Mouse (Mus musculus): ENCODE measurements around the gene Syce1l. TPM values are rescaled to one million over a fixed set of nuclear protein-coding genes. Genes with fewer than 3 reads are reported as not detected.

Syce1l gene
- under 1 TPM in 1 of 2 experiments, not detected in 1; 0.46 TPM for total RNA-seq (2021)
- long read RNA-seq, experiment 1, partial matches to known transcripts: 0 of 3 reads
- long read RNA-seq, experiment 1, other reads (novel, unspliced or antisense): 3 of 3 reads
- long read RNA-seq, experiment 2, partial matches to known transcripts: 0 of 2 reads
- long read RNA-seq, experiment 2, other reads (novel, unspliced or antisense): 2 of 2 reads

DNA sequence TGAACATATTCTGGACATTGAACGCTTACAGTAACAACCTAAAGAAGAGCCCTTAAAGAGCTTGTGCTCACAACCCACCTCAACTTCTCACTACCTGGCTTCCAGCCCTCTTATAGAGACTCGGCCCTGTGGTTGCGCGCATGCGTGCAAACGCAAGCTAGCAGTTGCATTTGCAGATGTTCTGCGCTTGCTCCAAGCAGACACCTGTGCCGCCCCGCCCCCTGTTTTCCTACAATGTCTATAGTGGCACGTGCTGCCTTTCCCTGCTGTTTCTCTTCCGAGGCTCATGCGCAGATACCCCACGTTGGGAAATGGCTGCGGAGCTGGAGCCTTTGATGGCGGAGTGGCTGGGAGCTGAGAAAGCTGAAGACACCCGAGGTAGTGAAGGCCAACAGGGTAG, at the start of gene Syce1l:
Gene Syce1l, plus strand, starts transcription at position 288 of the 400 bp plus-strand sequence.
- DNase-seq: no peak

DNA sequence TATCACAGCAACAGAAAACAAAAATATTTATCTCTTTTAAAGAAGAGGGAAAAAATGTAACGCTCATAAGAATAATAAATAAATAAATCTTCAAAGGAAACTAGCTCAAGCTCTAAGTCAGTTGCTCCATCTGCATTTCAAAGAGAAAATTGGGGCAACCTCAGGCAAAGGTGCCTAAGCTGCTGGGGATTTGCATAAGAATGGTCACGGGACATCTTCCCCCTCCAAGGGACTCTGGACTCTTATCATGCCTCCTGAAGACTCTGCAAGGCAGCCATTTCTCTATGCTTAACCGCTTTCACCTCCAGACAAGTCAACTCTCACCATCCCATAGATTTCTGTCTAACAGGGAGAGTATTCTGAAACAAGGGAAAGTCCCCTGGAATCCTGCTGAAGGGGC, 44.6 kb upstream of the Syce1l start:
- no peak for DNase-seq

DNA sequence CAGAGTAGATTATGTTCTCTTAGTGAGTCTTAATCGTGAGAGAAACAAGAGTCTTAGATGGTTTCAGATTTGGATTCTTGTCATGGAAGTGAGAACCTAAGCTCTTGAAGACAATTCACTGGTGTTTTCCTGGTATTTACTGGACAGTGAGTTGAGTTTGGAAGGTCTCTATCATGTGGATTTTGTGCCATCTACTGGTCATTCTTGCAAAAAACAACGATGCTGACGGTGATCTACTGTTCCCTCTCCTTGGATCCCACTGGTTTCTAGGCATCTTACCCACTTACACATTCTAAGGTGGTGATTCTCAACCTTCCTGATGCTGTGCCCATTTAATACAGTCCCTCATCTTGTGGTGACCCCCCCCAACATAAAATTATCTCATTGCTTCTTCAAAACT, 10.4 kb upstream of the Syce1l start:
- peak in 1 of 2 experiments; percentile 36 for DNase-seq

DNA sequence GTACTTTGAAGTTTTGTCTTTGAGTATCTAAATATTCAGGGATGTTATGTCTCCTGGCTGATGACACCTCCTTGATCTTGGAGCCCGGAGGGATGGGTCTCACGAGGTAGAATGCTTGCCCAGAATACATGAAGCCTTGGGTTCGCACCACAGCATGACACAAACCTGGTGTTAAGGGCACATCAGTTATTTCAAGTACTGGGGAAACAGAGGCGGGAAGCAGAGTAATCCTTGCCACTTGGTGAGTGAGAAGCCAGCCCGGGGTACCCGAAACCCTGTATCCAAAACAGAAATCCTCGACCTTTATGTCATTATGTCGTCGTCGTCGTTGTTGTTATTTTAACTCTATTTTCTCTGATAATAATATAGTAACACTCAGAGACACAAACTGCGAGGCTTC, 8.9 kb upstream of the Syce1l start:
- DNase-seq: no peak

DNA sequence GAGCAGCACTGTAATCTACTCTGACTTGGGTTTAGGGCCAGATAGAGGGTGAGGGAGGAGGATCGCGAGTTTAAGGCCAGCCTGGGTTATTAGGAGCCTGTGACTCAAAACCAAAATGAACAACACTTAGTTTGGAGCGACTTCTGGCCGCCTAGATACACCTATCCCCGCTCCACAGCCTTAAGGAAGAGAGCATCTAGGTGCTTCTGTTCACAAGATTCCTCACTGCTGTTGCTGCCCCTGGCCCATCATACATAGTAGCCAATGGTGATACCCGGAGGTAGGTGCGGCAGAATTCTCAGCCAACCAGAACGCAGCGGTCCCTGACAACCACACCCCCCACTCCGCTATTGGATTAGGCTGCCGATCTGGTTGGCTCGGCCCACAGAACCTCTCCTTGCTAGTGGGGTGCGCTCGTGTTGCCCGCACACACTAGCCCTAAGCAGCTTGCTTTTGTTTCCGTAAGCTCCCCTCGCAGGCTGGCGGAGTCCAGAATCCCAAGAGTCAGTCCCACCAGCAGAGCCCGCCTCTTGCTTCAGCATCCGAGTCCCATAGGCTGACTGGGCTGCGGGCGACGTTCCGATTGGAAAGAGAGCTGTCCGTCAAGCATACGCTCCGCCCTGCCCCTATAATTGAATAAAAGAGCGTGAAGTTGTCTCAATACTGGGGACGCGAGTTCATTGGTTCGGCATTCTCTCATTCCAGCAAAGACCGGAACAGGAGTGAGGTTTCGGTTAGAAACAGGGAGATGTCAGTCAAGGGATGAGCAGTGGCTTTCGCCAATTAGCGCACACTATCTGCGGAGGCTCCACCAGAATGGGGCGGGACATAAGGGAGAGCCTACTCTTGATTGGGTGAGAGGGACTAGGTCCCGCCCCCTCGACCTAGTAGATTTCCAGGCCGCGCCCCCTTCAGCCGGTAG, 8.1 kb upstream of the Syce1l start, which contains the start of gene Mon1b:
Gene Mon1b, plus strand, starts transcription at position 918 of the 922 bp plus-strand sequence.
- DNase-seq: peak; percentile 96

DNA sequence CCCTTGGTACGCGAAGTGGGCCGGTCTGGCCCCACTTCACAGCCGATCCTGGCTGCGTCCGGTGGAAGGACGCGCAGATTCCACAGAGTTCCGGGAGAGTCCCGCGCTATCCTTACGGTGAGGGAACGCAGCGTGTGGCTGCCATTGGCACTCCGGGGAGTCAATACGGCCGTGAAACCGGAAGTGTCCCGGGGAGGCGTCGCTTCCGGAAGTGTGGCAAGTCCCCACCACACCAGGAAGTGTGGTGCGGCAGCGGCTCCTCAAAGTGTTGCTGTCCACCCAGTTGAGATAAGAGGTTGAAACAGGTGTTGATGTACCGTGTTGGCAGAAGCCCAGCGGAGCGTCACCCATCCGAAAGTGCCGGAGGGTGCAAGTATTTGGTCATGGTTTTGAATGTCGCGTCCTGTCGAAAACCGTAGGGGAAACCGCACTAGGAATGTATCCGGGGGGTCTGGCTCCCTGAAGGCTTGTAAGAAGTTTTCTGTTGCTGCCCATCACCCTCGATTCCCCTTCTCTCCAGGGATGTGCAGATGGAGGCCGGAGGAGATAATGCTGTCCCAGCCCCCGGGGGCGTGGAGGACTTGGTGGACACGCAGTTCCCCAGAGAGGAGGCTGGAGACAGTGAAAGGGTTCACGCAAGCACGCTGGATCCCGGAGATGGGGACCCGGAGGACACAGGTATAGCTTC, 7.3 kb upstream of the Syce1l start:
- DNase-seq: peak in 1 of 2 experiments; percentile 91

DNA sequence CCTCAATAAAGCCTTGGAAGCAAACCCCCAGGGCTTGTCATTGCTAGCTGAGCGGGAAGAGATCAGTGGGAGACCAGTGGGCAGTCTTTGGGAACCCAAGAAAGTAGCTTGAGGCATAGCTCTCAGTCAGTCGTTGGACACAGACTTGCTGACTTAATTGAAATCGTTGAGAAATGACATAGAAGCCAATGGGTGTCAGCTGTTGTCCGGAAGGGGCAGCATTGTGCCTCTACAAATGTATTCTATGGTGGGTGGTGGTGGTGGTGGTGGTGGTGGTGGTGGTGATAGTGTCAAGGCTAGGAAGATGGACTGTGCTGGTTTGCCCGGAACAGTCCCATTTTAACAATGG, 6.8 kb upstream of the Syce1l start:
- DNase-seq: no peak

DNA sequence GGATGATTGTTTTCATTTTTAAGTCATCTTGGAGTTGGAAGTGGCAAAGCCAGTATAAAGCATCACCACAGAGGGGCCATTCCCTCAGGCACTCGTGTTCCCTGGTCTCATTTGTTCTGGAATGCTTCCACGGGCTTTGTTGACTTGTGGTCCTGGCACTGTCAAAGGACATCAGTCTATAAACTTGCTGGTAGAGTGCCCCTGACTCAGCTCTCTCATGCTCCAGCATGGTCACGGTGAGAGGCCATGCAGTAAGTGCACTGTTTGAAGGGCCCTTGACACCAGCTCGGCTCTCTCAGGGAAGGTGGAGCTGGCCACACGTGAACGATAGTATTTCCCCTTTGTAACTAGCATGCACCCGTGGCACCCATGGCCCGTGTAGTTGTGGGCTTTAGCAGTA, 2.7 kb upstream of the Syce1l start:
- DNase-seq: no peak

DNA sequence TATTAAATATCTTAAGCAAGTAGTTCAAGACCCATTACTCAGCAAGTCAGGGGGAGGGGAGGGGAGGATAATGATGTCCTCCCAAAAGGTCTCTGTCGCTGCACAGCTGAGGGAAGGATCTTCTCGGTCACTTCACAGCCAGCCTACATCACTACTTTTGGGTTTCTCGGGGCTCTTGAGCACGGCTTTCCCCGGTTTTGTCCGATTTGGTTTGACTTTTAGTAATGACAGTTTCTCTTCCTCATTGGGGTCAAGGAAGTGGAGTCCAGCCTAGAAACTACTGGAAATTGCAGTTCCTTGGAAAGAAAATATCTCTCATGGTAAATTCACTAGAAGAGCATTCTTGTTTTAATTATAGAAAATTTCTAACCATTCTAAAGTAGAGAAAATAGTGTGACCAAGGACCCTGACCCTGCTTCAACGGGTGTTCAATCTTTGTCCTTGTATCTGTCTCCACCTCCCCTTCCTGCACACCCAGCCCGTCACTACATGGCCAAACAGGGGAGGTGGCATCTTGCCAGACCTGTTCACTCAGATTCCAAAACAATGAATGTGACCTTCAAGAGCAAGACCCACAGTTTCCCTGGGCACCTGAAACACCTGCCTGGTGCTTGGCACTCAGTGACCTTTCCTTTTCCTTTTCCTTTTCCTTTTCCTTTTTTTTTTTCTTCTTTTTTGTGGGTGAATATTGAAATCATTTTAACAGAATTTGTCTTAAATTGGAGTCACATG, 632 bp downstream of the Syce1l start:
- no peak for DNase-seq

DNA sequence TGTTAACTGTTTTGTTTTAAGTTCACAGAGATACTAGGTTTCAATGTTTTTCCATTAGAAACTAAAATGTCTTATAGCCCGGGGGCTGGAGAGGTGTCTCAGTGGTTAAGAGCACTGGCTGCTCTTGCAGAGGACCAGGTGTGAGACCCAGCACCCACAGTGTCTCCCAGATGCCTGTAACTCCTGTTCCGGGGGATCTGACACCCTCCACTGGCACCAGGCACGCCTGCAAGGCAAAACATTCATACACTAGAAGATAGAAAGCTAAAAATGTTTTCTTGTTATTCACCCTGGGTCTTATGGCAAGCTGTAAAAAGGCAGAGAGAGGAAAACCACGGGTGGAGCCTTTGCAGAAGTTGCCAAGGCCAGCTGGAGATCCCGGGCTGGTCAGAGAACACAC, 2.2 kb downstream of the Syce1l start:
- no peak for DNase-seq

DNA sequence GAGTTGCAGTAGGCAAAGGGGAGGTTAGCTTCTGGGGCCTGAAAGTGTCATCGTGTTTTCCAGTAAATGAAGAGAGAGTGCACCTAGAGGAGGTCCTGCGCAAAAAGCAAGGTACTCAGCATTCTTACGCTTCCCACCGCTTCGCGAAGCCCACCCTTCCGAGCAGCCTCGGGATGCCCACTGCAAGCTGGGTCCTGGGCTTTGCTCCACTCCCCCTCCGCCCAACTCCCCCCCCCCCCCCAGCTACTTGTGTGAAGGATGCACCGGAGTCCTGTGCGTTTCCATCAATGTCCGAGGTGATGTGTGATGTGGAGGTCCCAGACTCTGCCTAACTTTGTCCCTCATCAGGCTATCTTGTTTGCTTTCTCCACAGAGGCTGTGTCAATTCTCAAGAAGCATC, 9.4 kb downstream of the Syce1l start:
- no peak for DNase-seq

DNA sequence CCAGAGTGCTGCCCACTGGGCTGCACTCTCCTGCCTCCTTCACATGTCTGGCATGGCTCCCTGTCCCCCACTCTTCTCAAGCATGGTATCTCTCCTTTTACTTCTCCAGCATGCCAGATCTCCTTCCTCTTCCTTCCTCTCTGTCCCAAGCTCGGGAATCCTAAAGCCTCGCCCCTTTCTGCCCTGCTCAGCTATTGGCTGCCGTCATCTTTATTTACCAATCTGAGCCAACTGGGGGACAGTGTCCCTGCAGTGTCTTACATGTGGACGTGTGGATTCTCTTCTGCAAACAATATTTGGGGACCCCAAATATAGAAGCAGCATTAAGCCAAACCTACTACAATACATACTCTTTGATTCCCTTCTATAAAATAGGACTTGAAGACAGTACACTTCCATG, 10.1 kb downstream of the Syce1l start:
- no peak for DNase-seq

DNA sequence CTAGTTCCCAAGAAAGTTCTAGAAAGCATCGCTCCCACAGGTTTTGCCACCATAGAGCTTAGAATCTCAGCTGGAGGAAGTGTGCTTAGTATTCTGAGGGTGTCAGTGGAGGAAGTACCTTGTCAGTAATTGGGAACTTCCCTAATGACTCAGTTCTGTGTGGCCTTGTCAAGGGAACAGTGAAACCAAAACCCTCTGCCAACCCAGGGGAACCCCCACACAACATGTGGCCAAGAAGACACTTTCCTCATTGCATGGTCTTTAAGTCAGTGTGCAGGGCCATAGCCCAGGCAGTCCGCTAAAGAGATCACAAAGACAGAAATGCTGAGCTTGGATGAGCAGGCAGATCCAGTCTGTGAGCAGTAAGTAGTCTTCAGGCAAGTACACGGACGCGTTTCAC, 13.1 kb downstream of the Syce1l start:
- DNase-seq: no peak

DNA sequence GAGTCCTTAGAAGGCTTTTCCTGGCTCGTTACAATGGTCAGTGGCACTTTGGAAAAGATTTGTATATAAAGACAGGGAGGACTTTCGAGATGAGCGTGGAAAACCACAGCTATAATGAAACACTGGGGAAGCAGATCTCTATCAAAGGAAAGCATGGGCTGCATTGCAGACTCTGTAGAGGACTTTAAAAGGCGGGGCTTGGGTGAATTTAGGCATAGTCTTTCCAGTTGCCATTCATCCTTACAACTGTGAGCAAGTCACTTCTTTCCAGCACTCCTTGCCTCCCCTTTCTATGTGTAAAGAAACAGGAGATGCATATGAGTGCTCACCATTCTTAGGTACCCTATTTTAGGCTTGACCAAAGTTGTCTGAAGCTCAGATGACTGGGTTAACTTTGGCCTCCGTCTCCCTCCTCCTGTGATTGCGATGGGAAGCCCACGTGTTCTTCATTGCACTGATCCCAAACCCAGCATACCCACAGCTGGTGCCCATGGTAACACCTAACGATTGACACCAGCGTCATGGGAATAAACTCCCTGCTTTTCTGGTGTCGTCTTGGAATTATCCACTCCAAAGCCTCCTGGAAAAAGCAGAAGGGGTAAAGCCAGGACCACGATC, 13.8 kb downstream of the Syce1l start:
- DNase-seq: no peak

DNA sequence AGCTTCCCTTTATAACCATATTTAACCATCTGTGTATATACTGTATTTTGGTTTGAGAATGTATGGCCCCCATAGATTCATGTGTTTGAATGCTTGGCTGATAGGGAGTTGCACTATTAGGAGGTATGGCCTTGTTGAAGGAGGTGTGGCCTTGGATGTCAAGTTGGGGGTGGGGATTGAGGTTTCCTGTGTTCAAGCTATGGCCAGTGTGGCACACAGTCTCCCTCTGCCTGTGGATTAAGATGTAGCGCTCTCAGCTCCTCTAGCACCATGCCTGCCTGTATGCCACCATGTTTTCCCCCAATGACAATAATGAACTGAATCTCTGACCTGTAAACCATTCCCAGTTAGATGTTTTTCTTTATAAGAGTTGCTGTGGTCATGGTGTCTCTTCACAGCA, 17.1 kb downstream of the Syce1l start:
- no peak for DNase-seq

DNA sequence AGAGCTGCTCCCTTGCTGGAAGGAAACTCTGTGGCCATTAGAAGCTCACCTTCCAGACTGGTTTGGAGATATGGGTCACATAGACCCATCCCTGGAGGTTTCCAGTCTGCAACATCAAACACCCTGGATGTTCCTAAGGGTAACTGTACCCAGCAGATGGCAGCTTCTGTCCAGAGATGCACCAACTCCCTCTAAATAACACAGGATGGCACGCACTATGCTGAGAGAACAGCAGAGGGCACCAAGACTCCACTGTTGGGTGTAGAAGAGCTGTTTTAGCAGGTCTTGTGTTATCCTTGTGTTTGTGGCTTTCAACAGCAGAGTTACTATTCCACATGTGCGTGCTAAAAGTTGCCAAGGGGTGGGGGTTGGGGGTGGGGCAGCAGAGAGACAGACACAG, 21.5 kb downstream of the Syce1l start:
- DNase-seq: peak; percentile 86 to 88

DNA sequence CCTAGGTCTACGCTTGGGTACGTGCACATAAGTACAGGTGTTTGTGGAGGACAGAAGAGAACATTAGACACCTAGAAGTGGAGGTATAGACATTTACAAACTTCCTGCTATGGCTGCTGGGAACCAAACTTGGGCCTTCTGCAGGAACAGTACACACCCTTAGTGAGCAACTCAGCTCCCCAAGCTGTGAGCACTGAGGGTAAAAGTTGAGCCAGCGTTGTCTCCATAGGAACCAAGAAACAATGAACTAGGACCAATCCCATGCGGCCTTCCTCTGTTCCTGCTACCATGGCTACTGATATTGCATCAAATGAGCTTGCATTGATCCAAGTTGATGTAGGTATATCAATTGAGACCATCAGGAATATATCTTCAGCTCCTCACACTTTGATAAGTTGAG, 22.0 kb downstream of the Syce1l start:
- DNase-seq: no peak

DNA sequence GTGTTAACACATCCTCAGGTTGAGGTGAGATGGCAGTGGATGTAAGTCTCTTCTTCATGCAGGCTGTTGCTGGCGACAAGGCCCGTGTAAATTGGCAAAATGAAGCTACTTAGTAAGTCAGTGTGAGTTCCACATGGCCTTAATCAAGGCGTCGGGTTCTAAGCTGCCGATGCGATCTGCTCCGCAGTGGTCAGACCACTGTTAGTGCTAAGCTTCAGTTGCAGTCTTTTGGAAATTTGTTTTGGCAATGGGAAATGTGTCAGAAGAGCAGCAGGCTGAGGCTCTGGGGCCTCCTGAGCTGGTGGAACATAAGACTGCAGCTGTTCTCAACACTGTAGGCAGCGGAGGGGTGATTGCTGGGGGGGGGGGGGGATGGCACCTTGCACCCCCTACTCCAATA, 22.9 kb downstream of the Syce1l start:
- no peak for DNase-seq

DNA sequence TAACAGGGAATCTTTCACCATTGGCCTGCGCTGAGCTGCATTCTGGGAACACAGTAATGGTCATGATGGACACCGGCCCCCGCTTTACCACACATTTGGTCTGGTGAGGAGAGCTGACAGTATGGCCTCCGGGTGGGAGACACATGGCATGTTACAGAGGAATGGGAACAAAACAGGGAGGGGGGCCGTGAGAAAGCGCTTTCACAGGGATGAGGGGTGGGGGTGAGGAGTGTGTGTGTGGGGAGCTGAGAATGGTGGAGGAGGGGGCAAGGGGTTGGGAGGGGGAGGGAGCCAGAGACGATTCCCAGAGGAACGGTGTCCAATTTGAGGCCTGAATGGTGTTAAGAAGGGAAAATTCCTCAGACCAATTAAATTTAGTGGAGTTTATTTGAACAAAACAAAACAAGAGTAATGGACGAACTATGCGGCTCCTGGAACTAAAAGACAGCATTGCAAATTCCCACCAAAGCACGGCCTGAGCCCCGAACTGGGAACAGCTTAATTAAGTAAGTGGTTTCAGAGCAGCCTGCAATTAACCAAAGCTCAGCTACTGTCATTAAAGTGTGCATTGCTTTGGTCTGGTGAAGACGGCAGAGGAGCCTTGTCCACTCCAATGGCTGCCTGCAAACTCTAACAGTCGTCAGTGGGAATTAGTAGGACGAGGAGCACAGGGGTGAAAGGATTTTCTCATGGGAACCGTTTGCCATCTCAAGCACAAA, 23.9 kb downstream of the Syce1l start:
- no peak for DNase-seq

DNA sequence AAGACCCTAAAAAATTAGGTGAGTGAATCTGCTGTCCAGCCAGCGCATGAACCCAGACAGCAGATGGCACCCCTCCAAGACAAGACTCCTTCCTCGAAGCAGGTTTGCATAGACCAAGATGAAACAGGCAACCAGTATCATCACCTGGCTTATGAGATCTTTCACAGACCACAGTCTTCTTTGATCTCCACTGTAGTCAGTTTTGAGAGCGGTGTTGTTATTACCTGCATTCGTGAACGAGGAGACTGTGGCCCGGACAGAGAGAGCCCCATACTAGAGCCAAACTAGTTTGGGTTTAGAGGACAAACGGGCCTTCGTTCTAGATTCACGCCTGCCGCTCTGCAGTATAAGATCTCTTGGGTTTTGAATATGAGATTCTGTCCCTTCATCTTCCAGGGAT, 26.9 kb downstream of the Syce1l start:
- no peak for DNase-seq

DNA sequence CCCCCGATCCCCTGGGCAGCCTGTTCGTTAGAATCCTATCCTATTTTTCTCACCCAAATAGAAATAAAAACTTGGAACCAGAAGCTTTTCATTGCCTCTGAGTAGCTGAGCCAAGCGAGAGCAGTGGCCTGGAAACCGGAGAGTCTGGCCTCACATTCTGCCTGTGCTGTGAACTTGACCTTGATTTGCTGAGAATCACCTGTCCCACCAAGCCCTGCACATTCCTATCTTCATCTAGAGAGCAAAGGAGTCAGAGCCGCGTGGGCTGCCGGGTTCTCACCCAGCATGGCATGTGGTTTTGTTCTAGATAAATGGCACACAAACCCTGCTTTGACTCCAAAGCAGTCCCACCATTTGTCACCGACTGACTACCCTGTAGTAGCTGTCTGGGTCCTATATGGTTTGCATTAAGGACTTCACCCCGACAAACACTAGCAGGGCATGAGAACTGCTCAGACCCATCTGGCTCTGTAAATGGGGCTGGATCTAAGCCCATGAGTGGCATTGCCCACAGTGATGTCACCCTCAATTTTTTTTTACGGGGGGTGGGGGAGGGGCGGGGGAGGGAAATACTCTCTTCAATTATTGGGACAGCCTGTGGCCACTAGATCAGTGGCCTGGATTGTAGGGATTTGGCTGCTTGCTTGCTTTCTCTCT, 29.7 kb downstream of the Syce1l start:
- DNase-seq: no peak
